Mouse (Mus musculus): ENCODE measurements around the gene Esp4. TPM values are rescaled to one million over a fixed set of nuclear protein-coding genes. Genes with fewer than 3 reads are reported as not detected.
"Not testable (repeated sequence)": the region's sequence is repeated elsewhere in the genome, so short reads cannot be mapped to it uniquely, and the experiment has no call there.

Gene Esp4
- not detected in 2 replicates for polyA plus RNA-seq (2012; ENCODE audit: insufficient read depth, insufficient read length, missing spikeins)

DNA sequence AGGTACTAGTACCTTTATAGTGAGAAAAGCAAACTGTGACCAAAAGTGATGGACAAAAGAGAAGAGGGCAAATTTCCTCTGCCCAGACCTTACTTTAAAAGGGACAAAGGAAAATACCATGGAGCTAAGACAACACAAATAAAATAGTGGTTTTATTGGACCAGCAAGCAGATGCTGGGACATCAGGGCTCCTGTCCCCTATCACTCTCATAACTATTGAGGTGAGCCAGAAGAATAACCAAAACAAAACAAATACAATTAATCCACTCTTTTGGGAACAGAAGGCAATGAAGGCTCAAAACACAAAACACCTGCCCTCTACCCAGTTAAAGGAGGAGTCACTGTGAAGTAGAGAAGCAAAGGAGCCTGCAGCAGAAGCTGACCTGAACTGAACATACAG lies at the start of gene Esp4:
Gene Esp4 (plus strand): TSS at position 301 of the 400 bp plus-strand sequence.
- no peak within 1 kb of the TSS for H3K4me3 ChIP-seq (ENCODE audit: insufficient read depth, low read depth, low read length)
- H3K4me1 ChIP-seq (ENCODE audit: control insufficient read depth, insufficient read depth, insufficient read length, low read length): no peaks in the 10 kb centered on the region
- H3K27ac ChIP-seq (replicated peaks; ENCODE audit: low read depth, low read length): no peak within 1 kb of the TSS

DNA sequence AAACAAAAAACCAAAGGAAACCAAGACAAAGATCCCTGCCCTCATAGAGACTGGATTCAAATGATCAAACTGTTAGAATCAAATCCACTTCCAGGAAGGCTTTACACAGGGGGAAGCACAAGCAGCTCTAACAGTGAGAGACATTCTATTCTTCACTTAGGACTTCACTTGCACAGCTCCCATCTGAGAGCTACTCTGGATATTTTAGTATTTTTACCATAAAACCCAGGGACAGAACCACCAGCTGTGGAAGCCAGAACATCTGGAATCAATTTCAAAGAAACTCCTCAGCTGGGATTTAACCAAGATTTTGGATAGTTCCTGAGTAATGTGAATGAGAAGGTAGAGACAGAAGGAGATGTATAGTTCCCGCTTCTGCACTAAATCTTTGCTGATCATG lies 44.9 kb upstream of the Esp4 start:
- no peak overlapping the region for H3K4me3 ChIP-seq (ENCODE audit: insufficient read depth, low read depth, low read length)
- no peak overlapping the region for H3K27ac ChIP-seq (replicated peaks; ENCODE audit: low read depth, low read length)

GRCm38 (mm10) chr17:40561207-40561606 lies 37.2 kb upstream of the Esp4 start, which contains the start of gene Esp6:
Gene Esp6, plus strand, starts transcription at chr17:40561507.
- Histone ChIP-seq H3K4me3 (ENCODE audit: insufficient read depth, low read depth, low read length) (no peak within 1 kb of the TSS), H3K4me1 (ENCODE audit: control insufficient read depth, insufficient read depth, insufficient read length, low read length) (no peaks in the 10 kb centered on the region)

More for the DNA sequence above, 44.9 kb upstream of the Esp4 start:
- H3K4me1 ChIP-seq (ENCODE audit: control insufficient read depth, insufficient read depth, insufficient read length, low read length): no peaks in the 10 kb centered on the region

DNA sequence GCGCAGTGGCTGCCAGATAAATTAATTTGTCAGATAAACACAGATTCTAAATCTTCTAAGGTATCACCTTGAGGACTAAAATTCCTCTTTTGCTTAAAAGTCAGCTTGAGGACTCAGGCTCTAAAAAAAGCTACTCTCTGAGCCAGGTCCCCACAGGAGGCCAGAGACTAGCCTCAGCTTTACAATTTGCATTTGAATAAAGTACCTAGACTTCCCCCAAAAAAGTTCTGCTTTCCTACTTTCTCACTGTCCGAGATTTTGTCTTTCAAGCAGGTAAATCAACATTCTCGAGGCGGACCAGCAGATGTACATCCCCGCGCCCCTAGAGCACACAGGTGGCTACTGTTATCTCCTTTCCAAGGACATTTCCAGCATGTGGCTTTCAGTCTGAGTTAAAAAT lies 14.5 kb upstream of the Esp4 start:
- H3K4me1 ChIP-seq (ENCODE audit: control insufficient read depth, insufficient read depth, insufficient read length, low read length); H3K27ac ChIP-seq (replicated peaks; ENCODE audit: low read depth, low read length); H3K4me3 ChIP-seq (ENCODE audit: insufficient read depth, low read depth, low read length): not testable (repeated sequence)

More at GRCm38 (mm10) chr17:40561207-40561606, 37.2 kb upstream of the Esp4 start, which contains the start of gene Esp6:
- no peak within 1 kb of the TSS for H3K27ac ChIP-seq (replicated peaks; ENCODE audit: low read depth, low read length)

- Histone ChIP-seq H3K27ac (replicated peaks; ENCODE audit: low read depth, low read length) (no peak overlapping the region), H3K4me3 (ENCODE audit: insufficient read depth, low read depth, low read length) (no peak overlapping the region), H3K4me1 (ENCODE audit: control insufficient read depth, insufficient read depth, insufficient read length, low read length) (no peaks in the 10 kb centered on the region)
Observed at GRCm38 (mm10) chr17:40591297-40591696, 7.1 kb upstream of the Esp4 start.

- H3K27ac ChIP-seq (replicated peaks; ENCODE audit: low read depth, low read length); H3K4me1 ChIP-seq (ENCODE audit: control insufficient read depth, insufficient read depth, insufficient read length, low read length); H3K4me3 ChIP-seq (ENCODE audit: insufficient read depth, low read depth, low read length): not testable (repeated sequence)
Observed at GRCm38 (mm10) chr17:40631775-40632174, 33.4 kb downstream of the Esp4 start, which contains the start of gene Esp3. Gene Esp3, plus strand, starts transcription at chr17:40632075.

Other genes with a start within 250 kb of the Esp4 start
- not detected in 2 replicates for gene Esp8, start 78.6 kb upstream of the Esp4 start, polyA plus RNA-seq (2012; ENCODE audit: insufficient read depth, insufficient read length, missing spikeins)
- not detected in 2 replicates for gene Esp6, start 37.1 kb upstream of the Esp4 start, polyA plus RNA-seq (2012; ENCODE audit: insufficient read depth, insufficient read length, missing spikeins)
- not detected in 2 replicates for gene Esp3, start 33.5 kb downstream of the Esp4 start, polyA plus RNA-seq (2012; ENCODE audit: insufficient read depth, insufficient read length, missing spikeins)
- not detected in 2 replicates for gene Esp1, start 128.5 kb downstream of the Esp4 start, polyA plus RNA-seq (2012; ENCODE audit: insufficient read depth, insufficient read length, missing spikeins)
- not detected in 2 replicates for gene Crisp2, start 208.4 kb downstream of the Esp4 start, polyA plus RNA-seq (2012; ENCODE audit: insufficient read depth, insufficient read length, missing spikeins)
- not detected in 2 replicates for gene Rhag, start 212.5 kb downstream of the Esp4 start, polyA plus RNA-seq (2012; ENCODE audit: insufficient read depth, insufficient read length, missing spikeins)

All from brown adipose tissue, adult 24 weeks (tissue).